Mouse (Mus musculus) small intestine, adult 2 months (tissue): Measurements from ENCODE around the gene Rcc2. TPM values are rescaled to one million over a fixed set of nuclear protein-coding genes. Genes with fewer than 3 reads are reported as not detected.

Experiments used
- H3K27ac ChIP-seq: fragments of 200-500 bp; 2 replicates; pipeline ENCODE4 v1.5.1; 2012; ENCODE audit warnings: low read depth, low read length, control low read depth, inconsistent platforms; ENCODE audit not compliant: insufficient read depth
- H3K27me3 ChIP-seq: fragments of 200-500 bp; 2 replicates; pipeline ENCODE4 v1.6.1; 2012; ENCODE audit warnings: mild to moderate bottlenecking, moderate library complexity, low read length, inconsistent platforms; ENCODE audit not compliant: control insufficient read depth, insufficient read depth
- H3K36me3 ChIP-seq: fragments of 200-500 bp; 2 replicates; pipeline ENCODE4 v1.6.1; 2012; ENCODE audit warnings: mild to moderate bottlenecking, low read length, control low read depth, inconsistent platforms; ENCODE audit not compliant: control insufficient read depth, insufficient read depth
- H3K4me1 ChIP-seq: fragments of 200-500 bp; 2 replicates; pipeline ENCODE4 v1.6.1; 2012; ENCODE audit warnings: low read length, inconsistent platforms, mixed read lengths; ENCODE audit not compliant: control insufficient read depth, insufficient read depth, insufficient read length
- H3K4me3 ChIP-seq: fragments of 200-500 bp; 2 replicates; pipeline ENCODE4 v1.5.1; 2012; ENCODE audit warnings: low read depth, mild to moderate bottlenecking, control low read depth, inconsistent platforms, low read length, moderate library complexity
- CTCF ChIP-seq: fragments of 200-500 bp; IDR thresholded peaks from 2 replicates; pipeline ENCODE4 v1.5.1; 2012; ENCODE audit warnings: low read depth, mild to moderate bottlenecking, control low read depth, inconsistent platforms, low read length, moderate library complexity, mixed read lengths; ENCODE audit not compliant: insufficient replicate concordance, insufficient read length; ENCODE audit errors: extremely low read depth
- POLR2A ChIP-seq: fragments of 200-500 bp; IDR thresholded peaks from 2 replicates; pipeline ENCODE4 v1.6.1; 2012; ENCODE audit warnings: low read depth, mild to moderate bottlenecking, control low read depth, inconsistent platforms, low read length, moderate library complexity
- WGBS: fragments of 180-500 bp; shearing (Covaris S2); methylation state at CpG from one replicate; pipeline ENCODE4 v1.1.7; 2018; 5-methylcytosine and 5-hydroxymethylcytosine counted together
- polyA plus RNA-seq: library from polyadenylated mRNA; depleted of rRNA; stranded (reverse); fragments of >200 nt; gene quantifications from 2 replicates; pipeline ENCODE4 v1.2.3, GENCODE M21; 2012; rRNA removed

Rcc2 gene
- polyA plus RNA-seq: 23.1 and 42.9 TPM in 2 replicates

DNA sequence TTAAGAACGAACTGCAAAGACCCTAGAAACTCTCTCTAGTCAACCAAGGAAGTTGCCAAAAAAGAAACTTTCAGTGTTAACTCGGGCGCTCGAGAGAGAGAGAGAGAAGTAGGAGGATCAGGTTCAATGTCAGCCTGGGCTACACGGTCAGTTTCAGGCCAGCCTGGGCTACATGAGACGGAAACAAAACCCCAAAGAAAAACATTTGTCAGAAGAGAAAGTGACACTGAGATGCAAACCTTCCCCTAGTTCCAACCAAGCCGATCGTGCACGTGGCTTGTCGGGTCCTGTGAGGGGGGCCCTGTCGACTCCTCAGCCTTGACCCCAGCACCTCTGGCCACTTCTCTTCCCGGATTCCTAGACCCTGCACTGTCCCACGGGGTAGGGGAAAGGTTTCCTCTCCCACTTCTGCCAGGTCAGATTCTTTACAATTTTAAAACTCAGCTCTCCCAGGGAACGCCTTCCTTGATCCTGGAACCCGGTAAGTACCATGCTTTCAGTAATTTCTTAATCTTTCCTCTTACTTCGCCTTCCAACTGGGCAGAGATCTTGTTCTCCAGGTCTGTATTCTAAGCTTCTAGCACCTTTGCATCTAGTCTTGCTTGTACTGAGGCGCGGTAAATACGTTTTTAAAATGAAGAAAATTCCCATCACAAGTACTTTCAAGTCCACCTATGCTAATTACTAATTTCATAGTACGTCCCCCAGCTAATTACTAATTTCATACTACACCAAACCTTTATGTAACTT is at the start of gene Rcc2:
TSS of gene Rcc2 (plus strand) at position 273 of the 750 bp plus-strand sequence.
- Histone ChIP-seq H3K36me3 (no peaks in the 10 kb centered on the region), H3K4me3 (peak within 1 kb of the TSS; percentile 86), H3K27ac (peak within 1 kb of the TSS; percentile 79), H3K27me3 (no peaks in the 10 kb centered on the region), H3K4me1 (peaks cover 4% of the 10 kb centered on the region)
- TF ChIP-seq CTCF (no peak), POLR2A (no peak)
- WGBS: 11% methylated on average over 20 of the region's 20 CpGs

DNA sequence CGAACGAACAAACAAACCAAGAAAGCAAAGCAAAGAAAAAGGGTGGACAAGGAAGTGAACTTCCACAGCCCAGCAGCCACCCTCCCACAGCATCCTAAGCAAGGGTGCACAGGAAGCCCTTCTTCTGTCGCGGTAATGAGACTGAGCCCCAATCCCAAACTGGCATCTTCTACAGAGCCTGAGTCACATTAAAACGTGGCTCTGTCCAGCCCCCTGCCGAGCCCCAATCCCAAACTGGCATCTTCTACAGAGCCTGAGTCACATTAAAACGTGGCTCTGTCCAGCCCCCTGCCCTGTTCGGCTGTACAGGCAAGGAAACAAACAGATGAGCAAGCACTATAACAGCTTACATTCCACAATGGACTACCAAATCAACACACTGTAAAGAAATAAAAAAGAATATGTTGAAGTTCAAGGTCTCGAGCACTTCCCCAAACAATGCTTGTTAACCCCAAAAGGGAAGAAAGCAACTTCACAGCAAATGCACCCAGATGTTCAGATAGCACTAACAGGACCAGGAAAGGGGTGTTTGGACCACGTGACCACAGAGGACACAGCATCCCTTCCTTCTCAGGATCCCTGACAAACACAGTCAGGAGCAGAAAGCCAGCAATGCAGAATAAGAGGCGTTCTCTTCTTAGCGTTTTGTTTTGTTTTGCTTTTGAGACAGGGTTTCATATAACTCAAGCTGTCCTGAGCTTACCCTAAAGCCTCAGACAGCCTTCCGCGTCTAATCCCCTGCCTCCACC is 46.3 kb upstream of the Rcc2 start:
- TF ChIP-seq POLR2A (no peak), CTCF (no peak)
- 38% methylated on average over 14 of the region's 14 CpGs for WGBS
- H3K27me3 ChIP-seq: peaks cover 26% of the 10 kb centered on the region
- H3K4me1 ChIP-seq: peaks cover 9% of the 10 kb centered on the region
- H3K4me3 ChIP-seq: no peak overlapping the region
- no peaks in the 10 kb centered on the region for H3K36me3 ChIP-seq
- no peak overlapping the region for H3K27ac ChIP-seq

- Histone ChIP-seq H3K27me3 (peaks cover 26% of the 10 kb centered on the region), H3K36me3 (no peaks in the 10 kb centered on the region), H3K4me3 (no peak overlapping the region), H3K4me1 (peaks cover 7% of the 10 kb centered on the region), H3K27ac (no peak overlapping the region)
- TF ChIP-seq POLR2A (no peak), CTCF (no peak)
- 60% methylated on average over 8 of the region's 8 CpGs for WGBS
These were observed 45.5 kb upstream of the Rcc2 start for GRCm38 (mm10) chr4:140654798-140655197.

GRCm38 (mm10) chr4:140656529-140656928 is 43.8 kb upstream of the Rcc2 start:
- H3K27ac ChIP-seq: no peak overlapping the region
- peaks cover 21% of the 10 kb centered on the region for H3K27me3 ChIP-seq
- H3K4me1 ChIP-seq: peaks cover 7% of the 10 kb centered on the region
- TF ChIP-seq POLR2A (no peak), CTCF (no peak)
- 80% methylated on average over 8 of the region's 8 CpGs for WGBS
- no peaks in the 10 kb centered on the region for H3K36me3 ChIP-seq
- no peak overlapping the region for H3K4me3 ChIP-seq

- peaks cover 21% of the 10 kb centered on the region; the same call in 1 of the 2 replicates for H3K27me3 ChIP-seq
- H3K27ac ChIP-seq: 0 out of 2 replicates have a peak overlapping the region, but pooled peaks have one; percentile 13
- H3K36me3 ChIP-seq: no peaks in the 10 kb centered on the region
- H3K4me3 ChIP-seq: peak overlapping the region; percentile 6; the same call in 1 of the 2 replicates
- 10% methylated on average over 24 of the region's 24 CpGs for WGBS
- TF ChIP-seq CTCF: no peak
- TF ChIP-seq POLR2A: no peak
- peaks cover 7% of the 10 kb centered on the region for H3K4me1 ChIP-seq
These were observed 42.4 kb upstream of the Rcc2 start for GRCm38 (mm10) chr4:140657681-140658575.

DNA sequence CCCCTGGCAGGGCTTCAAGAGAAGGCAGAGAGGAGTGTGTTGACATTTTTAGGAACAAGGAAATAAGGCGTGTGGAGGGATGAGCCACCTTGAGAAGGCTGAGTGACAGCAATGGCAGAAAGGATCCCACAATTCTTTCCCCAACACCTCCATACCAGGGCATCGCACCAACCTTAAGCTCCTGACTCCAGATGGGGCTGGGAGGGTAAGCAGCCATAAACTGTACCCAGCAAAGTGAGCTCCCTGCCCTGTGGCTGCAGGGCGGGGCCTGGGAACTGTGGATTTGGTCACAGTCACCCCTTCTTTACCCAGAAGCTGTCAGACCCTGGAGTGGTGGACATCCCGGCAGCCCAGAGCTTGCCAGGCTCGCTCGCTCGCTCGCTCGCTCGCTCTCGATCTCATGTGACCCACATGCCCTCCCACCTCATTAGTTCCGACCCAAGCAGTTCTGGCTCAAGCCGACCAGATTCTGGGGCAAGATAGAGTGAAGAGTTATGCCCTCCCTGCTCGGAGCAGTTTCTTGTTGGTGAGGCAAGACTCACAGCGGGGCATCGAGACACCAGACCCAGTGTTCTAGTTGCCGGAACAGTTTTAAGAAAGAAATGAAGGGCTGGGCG is 38.8 kb upstream of the Rcc2 start:
- Histone ChIP-seq H3K4me1 (peaks cover 9% of the 10 kb centered on the region), H3K27ac (no peak overlapping the region), H3K4me3 (no peak overlapping the region), H3K36me3 (no peaks in the 10 kb centered on the region), H3K27me3 (peaks cover 8% of the 10 kb centered on the region; the same call in 1 of the 2 replicates)
- TF ChIP-seq CTCF (no peak), POLR2A (no peak)
- 73% methylated on average over 18 of the region's 18 CpGs for WGBS
